Mouse (Mus musculus) gastrocnemius, postnatal 14 days (tissue): ENCODE measurements around the gene Isoc2a. TPM values are rescaled to one million over a fixed set of nuclear protein-coding genes. Genes with fewer than 3 reads are reported as not detected.
A peak's percentile ranks its signal among the peaks of the same experiment; 100 is the strongest.

Experiments used
- DNase-seq: peaks from one replicate; pipeline ENCODE4 v3.0.0; 2021; ENCODE audit warnings: mixed read lengths
- intact Hi-C: fragments of 180-260 bp; cut with DNase I; formaldehyde crosslinking; loops from one replicate; pipeline ENCODE4 v1.15.1; 2025; ENCODE audit warnings: low total_unique reads
- total RNA-seq, 2 experiments: library from RNA; stranded (reverse); gene quantifications; 2 replicates each; pipeline ENCODE4 v1.2.3; 2021

Isoc2a gene
- total RNA-seq, 2 experiments from 2014 or later: 15.8 to 16.7 TPM

DNA sequence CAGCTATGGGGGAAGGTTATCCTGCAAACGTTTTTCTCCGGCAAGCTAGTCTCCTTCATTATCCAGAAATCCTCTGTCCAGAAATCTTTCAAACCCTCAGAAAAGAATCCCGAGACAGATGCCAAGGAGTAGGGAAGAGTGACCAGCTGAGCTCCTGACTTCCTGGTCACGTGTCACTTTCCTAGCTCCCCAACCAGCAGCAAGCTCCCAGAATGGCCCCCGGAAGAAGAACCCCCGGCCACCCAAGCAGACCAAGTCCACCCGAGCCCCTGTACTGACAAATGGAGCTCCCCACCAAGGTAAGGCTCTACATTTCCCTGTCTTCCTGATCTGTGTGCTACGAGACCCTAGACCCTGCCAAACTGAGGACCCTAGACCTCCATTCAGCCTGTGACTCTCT is 50.8 kb downstream of the Isoc2a start:
- intact Hi-C loops: no loop called here
- DNase-seq: no peak

DNA sequence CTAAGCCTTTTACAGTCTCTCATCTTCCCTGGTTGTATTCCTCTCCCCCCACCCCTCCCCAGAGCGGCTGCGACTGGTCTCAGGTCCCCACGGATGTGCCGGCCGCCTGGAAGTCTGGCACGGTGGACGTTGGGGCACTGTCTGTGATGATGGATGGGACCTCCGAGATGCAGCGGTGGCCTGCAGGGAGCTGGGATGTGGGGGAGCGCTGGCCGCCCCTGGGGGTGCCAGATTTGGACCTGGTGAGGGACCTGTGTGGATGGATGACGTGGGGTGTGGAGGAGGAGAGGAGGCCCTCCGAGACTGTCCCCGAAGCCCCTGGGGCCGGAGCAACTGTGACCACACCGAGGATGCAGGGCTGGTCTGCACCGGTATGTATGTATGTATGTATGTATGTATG is 51.4 kb downstream of the Isoc2a start:
- DNase-seq: no peak
- intact Hi-C loops: no loop called here

DNA sequence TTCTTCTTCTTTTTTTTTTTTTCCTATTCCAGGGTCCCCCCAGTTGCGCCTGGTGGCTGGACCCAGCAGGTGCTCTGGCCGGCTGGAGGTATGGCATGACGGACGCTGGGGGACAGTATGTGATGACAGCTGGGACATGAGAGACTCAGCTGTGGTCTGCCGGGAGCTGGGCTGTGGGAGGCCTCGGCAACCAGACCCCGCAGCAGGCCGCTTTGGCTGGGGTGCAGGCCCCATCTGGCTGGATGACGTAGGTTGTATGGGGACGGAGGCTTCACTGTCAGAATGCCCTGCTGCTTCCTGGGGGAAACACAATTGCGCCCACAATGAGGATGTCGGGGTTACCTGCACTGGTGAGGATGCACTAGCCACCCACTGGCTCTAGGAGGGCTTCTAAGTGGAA is 56.1 kb downstream of the Isoc2a start:
- intact Hi-C loops: no loop called here
- DNase-seq: no peak

DNA sequence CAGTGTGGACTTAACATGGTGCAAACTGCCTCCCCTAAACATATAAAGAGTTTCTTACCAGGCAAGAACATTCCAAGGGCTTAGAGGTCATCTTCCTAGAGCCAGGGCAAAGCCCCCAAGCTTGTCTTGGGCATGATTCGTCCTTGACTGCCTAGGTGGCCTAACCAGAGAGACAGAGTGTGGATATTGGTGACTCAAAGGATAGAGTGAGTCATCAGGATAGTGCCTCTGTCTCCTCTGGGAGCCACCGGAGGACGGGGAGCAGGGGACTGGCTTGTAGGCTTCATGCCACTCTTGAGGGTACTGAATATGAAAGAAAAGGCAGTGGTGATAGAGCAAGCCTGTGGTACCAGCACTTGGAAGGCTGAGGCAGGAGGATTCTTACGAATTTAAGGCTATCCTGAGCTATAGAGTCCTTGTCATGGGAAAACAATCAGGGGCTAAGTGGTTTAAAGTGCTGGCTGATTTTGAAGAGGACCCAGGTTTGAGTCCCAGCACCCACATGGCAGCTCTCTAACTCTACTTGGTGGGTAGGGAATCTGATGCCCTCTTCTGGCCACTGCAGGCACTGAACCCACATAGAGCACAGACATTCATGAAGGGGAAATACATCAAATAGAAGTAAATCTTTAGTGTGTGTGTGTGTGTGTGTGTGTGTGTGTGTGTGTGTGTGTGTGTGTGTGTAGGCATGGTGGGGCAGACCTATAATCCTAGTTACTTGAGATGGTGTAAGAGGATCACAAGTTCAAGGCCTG is 57.4 kb downstream of the Isoc2a start:
- intact Hi-C loops: no loop called here
- DNase-seq: no peak

DNA sequence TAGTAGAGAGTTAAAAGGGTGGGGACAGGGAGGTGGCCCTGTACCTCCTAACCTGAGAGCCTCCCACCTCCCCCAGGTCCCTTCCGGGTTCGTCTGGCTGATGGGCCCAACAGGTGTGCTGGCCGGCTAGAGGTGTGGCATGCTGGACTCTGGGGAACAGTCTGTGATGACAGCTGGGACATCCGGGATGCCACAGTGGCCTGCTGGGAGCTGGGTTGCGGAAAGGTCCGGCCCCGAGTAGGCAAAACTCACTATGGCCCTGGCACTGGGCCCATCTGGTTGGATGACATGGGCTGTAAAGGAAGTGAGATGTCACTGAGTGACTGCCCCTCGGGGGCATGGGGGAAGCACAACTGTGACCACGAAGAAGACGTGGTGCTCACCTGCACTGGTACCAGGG is 59.9 kb downstream of the Isoc2a start:
- DNase-seq: no peak
- intact Hi-C loops: no loop called here

DNA sequence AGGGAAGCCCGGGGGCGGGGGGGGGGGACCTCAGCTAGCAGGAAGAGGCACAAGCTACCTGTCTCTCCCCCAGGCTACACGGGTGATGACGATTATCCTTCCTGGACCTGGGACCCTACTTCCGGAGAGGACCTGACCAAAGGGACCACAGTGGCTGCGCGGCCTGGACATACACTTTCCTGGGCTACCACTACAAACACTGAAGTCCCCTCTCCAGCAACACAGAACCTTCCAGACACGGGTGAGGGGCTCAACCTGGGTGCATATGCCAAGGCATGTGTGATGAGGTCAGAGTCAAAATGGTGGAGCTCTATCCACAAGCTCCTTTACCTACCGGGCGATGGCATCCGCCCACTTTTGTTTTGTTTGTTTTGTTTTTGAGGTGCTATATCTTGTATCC is 60.4 kb downstream of the Isoc2a start:
- no peak for DNase-seq
- intact Hi-C loops: no loop called here

DNA sequence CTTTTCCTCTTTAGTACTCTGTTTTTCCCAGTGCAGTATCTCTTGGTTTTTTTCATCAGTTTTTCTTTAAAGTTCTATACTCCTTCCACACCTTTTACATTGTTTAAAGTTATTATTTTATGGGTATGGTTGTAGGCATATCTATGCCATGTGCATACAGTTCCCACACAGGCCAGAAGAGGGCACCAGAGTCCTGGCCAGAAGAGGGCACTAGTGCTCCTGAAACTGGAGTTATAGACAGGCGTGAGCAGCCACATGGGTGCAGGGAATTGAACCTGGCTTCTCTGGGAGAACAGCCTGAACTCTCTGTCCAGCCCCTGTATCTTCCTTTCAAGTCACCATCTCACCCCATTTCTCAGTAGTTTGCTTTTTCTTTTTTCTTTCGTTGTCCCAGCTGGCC is 61.5 kb downstream of the Isoc2a start:
- DNase-seq: peak; percentile 72
- intact Hi-C loops: no loop called here

DNA sequence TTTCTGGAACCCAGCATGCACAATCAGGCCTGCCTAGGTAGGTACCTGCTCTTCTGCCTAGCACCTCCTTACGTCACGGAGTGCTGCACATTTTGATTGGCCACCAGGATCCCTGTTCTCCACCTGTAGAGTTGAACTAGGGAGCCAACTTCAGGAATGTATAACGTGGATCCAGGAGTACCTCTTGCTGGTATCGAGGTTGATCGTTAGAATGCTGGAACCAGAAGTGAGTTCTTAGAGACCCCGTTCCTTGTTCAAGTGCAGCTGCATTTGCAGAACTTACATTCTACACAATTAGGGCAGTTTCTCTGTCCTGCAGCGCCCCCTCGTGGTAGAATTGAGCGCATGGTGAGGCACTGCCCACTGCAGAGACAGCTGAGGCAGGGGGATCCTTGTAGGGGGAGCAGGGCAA is 63.1 kb downstream of the Isoc2a start:
- intact Hi-C loops: no loop called here
- DNase-seq: peak; percentile 73

DNA sequence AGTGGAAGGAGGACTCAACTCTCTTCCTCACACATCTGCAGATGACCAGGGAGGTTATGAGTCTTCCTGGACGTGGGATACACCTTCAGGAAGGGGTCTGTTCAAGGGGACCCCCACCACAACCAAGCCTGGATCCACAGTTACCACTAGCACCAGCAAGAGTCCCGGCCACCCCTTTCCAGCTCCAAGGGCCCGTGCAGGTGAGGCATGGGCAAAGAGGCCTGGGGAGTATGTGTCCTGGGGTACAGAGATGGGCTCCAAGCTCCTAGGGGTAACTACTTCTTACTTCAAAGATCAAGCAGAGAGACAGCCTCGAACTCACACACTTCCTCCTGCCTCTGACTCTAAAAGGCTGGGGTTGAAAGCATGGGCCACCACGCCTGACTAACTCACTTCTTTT is 65.7 kb downstream of the Isoc2a start:
- intact Hi-C loops: loop anchor here (2.0 kb wide), 2 partner anchors 22 to 104 kb away; partner anchors contain the start of gene Sbk2
- DNase-seq: no peak

DNA sequence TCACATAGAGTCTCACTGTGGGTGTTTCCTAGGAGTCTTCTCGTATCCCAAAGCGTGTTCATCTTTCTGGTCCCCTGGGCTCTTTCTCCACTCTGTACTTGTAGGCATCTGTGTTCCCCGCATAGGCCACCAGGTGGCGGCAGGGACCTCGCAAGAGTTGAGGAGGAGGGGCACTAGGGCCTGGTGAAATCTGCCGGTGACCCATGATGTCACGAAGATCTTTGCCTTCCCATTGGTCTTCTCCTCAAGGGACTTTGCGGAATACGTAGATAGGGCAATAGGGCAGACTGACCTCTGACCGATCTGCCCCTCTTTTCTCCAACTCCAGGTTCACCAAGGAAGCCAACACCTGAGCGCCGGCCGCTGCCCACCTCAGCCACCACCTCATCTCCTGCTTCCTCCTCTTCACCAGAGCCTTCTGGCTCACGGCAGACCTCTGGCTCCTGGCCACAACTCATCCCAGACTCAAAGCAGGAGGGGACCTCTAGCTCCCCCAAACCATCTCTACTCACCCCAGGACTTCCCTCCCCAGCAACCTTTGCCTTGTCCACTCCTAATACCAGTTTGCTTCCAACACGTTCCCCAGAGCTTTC is 66.4 kb downstream of the Isoc2a start:
- intact Hi-C loops: loop anchor here (2.0 kb wide), 2 partner anchors 21 to 103 kb away; partner anchors contain the start of gene Sbk2
- DNase-seq: peak; percentile 91

Other genes with a start within 250 kb of the Isoc2a start
- gene Tmem86b, start 245.7 kb upstream of the Isoc2a start, total RNA-seq: 1 to 10 TPM; 2.1 to 3.1 TPM
- gene Ppp6r1, start 218.1 kb upstream of the Isoc2a start, total RNA-seq: 10 to 100 TPM; 44.2 to 45.0 TPM
- 10 to 100 TPM; 19.7 to 20.3 TPM for gene Hspbp1, start 192.1 kb upstream of the Isoc2a start, total RNA-seq
- 1 to 10 TPM; 1.8 to 2.3 TPM for gene Brsk1, start 186.5 kb upstream of the Isoc2a start, total RNA-seq
- under 1 TPM in 1 of 2 experiments, not detected in 1; 0.12 TPM for gene Tmem150b, start 151.9 kb upstream of the Isoc2a start, total RNA-seq
- 10 to 100 TPM; 18.9 to 19.9 TPM for gene Kmt5c, start 137.0 kb upstream of the Isoc2a start, total RNA-seq
- 1 to 10 TPM; 2.6 to 2.9 TPM for gene Cox6b2, start 124.1 kb upstream of the Isoc2a start, total RNA-seq
- not detected for gene Fam71e2, start 105.9 kb upstream of the Isoc2a start, total RNA-seq
- gene Il11, start 94.3 kb upstream of the Isoc2a start, total RNA-seq: under 1 TPM in 1 of 2 experiments, not detected in 1; 0.13 TPM
- gene Tmem190, start 94.2 kb upstream of the Isoc2a start, total RNA-seq: not detected
- 1 to 10 TPM; 2.5 to 4.1 TPM for gene Tmem238, start 87.5 kb upstream of the Isoc2a start, total RNA-seq
- 100 to 1,000 TPM; 613 to 657 TPM for gene Rpl28, start 84.3 kb upstream of the Isoc2a start, total RNA-seq
- 10 to 100 TPM; 79.5 to 80.4 TPM for gene Ube2s, start 64.6 kb upstream of the Isoc2a start, total RNA-seq
- not detected for gene Shisa7, start 32.5 kb upstream of the Isoc2a start, total RNA-seq
- gene Isoc2b, start 6.9 kb upstream of the Isoc2a start, total RNA-seq: 1 to 10 TPM; 2.4 TPM
- gene Gm36210, start 29.4 kb downstream of the Isoc2a start, total RNA-seq: not detected
- 1 to 10 TPM; 7.9 to 8.4 TPM for gene Zfp628, start 38.1 kb downstream of the Isoc2a start, total RNA-seq
- 1 to 10 TPM; 2.4 to 3.3 TPM for gene Nat14, start 44.9 kb downstream of the Isoc2a start, total RNA-seq
- gene Ssc5d, start 48.6 kb downstream of the Isoc2a start, total RNA-seq: 10 to 100 TPM; 28.5 to 33.4 TPM
- gene Sbk2, start 87.3 kb downstream of the Isoc2a start, total RNA-seq: 10 to 100 TPM; 39.9 to 51.4 TPM
- gene Sbk3, start 94.0 kb downstream of the Isoc2a start, total RNA-seq: 1 to 10 TPM in 1 of 2 experiments, under 1 TPM in 1; 0.33 to 1.0 TPM
- 10 to 100 TPM in 1 of 2 experiments, 1 to 10 TPM in 1; 9.0 to 10.5 TPM for gene Zfp579, start 119.0 kb downstream of the Isoc2a start, total RNA-seq
- gene Zfp524, start 137.3 kb downstream of the Isoc2a start, total RNA-seq: 1 to 10 TPM; 5.8 to 6.0 TPM
- gene Fiz1, start 137.5 kb downstream of the Isoc2a start, total RNA-seq: 10 to 100 TPM; 16.3 to 16.5 TPM
- not detected for gene Gm44973, start 138.3 kb downstream of the Isoc2a start, total RNA-seq
- 10 to 100 TPM; 12.6 to 13.4 TPM for gene Zfp865, start 143.2 kb downstream of the Isoc2a start, total RNA-seq
- gene Ccdc106, start 143.4 kb downstream of the Isoc2a start, total RNA-seq: under 1 TPM; 0.31 to 0.33 TPM
- not detected for gene 4632433K11Rik, start 157.0 kb downstream of the Isoc2a start, total RNA-seq
- gene Zfp784, start 161.3 kb downstream of the Isoc2a start, total RNA-seq: 1 to 10 TPM; 4.3 to 5.0 TPM
- gene Zfp580, start 174.4 kb downstream of the Isoc2a start, total RNA-seq: 1 to 10 TPM; 5.6 to 6.6 TPM
- 10 to 100 TPM; 52.0 to 62.2 TPM for gene U2af2, start 185.0 kb downstream of the Isoc2a start, total RNA-seq
- gene Epn1, start 203.1 kb downstream of the Isoc2a start, total RNA-seq: 100 to 1,000 TPM; 100 to 107 TPM
- gene Rfpl4, start 239.8 kb downstream of the Isoc2a start, total RNA-seq: not detected
- gene Rasl2-9, start 248.8 kb downstream of the Isoc2a start, total RNA-seq: 1 to 10 TPM; 1.4 to 1.7 TPM